Mouse (Mus musculus): ENCODE measurements around the gene Atg7. TPM values are rescaled to one million over a fixed set of nuclear protein-coding genes. Genes with fewer than 3 reads are reported as not detected.

Gene Atg7
- polyA plus RNA-seq, 1 experiment from 2014 or later: 18.4 TPM

- H3K27ac ChIP-seq (replicated peaks; ENCODE audit: low read depth, low read length): no peak overlapping the region
- H3K4me3 ChIP-seq (replicated peaks; ENCODE audit: low read depth, low read length): no peak overlapping the region
- H3K9ac ChIP-seq (replicated peaks; ENCODE audit: low read length): no peak overlapping the region
- no peaks in the 10 kb centered on the region for H3K27me3 ChIP-seq (ENCODE audit: control insufficient read depth, insufficient read depth, low read length)
- DNase-seq (no peak), ATAC-seq (ENCODE audit: low FRiP score, low TSS enrichment) (no peak)
- peaks cover 16% of the 10 kb centered on the region for H3K36me3 ChIP-seq (ENCODE audit: control insufficient read depth, insufficient read depth, low read length)
- WGBS: 87% methylated on average over 4 of the region's 4 CpGs
- no peaks in the 10 kb centered on the region for H3K9me3 ChIP-seq (ENCODE audit: control insufficient read depth, low read length)
- H3K4me1 ChIP-seq (ENCODE audit: control insufficient read depth, insufficient read depth, low read length): peaks cover 11% of the 10 kb centered on the region
- no peak overlapping the region for H3K4me2 ChIP-seq (ENCODE audit: low read length)
These were observed 223.7 kb downstream of the Atg7 start for GRCm38 (mm10) chr6:114866619-114867018.

- Histone ChIP-seq H3K4me2 (ENCODE audit: low read length) (no peak overlapping the region), H3K9ac (replicated peaks; ENCODE audit: low read length) (no peak overlapping the region; the same call in 1 of the 2 replicates), H3K36me3 (ENCODE audit: control insufficient read depth, insufficient read depth, low read length) (peaks cover under 1% of the 10 kb centered on the region; the same call in 1 of the 2 replicates), H3K27ac (replicated peaks; ENCODE audit: low read depth, low read length) (no peak overlapping the region), H3K4me3 (replicated peaks; ENCODE audit: low read depth, low read length) (no peak overlapping the region), H3K9me3 (ENCODE audit: control insufficient read depth, low read length) (no peaks in the 10 kb centered on the region), H3K4me1 (ENCODE audit: control insufficient read depth, insufficient read depth, low read length) (peaks cover 19% of the 10 kb centered on the region), H3K27me3 (ENCODE audit: control insufficient read depth, insufficient read depth, low read length) (no peaks in the 10 kb centered on the region)
- DNase-seq (no peak), ATAC-seq (ENCODE audit: low FRiP score, low TSS enrichment) (no peak)
- 90% methylated on average over 7 of the region's 7 CpGs for WGBS
These were observed 225.8 kb downstream of the Atg7 start for GRCm38 (mm10) chr6:114868656-114869055.

- ATAC-seq (ENCODE audit: low FRiP score, low TSS enrichment): no peak
- Histone ChIP-seq H3K4me2 (ENCODE audit: low read length) (no peak overlapping the region), H3K9ac (replicated peaks; ENCODE audit: low read length) (no peak overlapping the region), H3K9me3 (ENCODE audit: control insufficient read depth, low read length) (no peaks in the 10 kb centered on the region), H3K4me3 (replicated peaks; ENCODE audit: low read depth, low read length) (no peak overlapping the region), H3K4me1 (ENCODE audit: control insufficient read depth, insufficient read depth, low read length) (peaks cover 29% of the 10 kb centered on the region), H3K36me3 (ENCODE audit: control insufficient read depth, insufficient read depth, low read length) (no peaks in the 10 kb centered on the region), H3K27me3 (ENCODE audit: control insufficient read depth, insufficient read depth, low read length) (no peaks in the 10 kb centered on the region), H3K27ac (replicated peaks; ENCODE audit: low read depth, low read length) (no peak overlapping the region)
- DNase-seq: no peak
- WGBS: 66% methylated on average over 6 of the region's 6 CpGs
These were observed 226.7 kb downstream of the Atg7 start for GRCm38 (mm10) chr6:114869501-114870076.

- Histone ChIP-seq H3K4me2 (ENCODE audit: low read length) (no peak overlapping the region), H3K27me3 (ENCODE audit: control insufficient read depth, insufficient read depth, low read length) (no peaks in the 10 kb centered on the region), H3K4me1 (ENCODE audit: control insufficient read depth, insufficient read depth, low read length) (peaks cover 44% of the 10 kb centered on the region), H3K27ac (replicated peaks; ENCODE audit: low read depth, low read length) (no peak overlapping the region), H3K36me3 (ENCODE audit: control insufficient read depth, insufficient read depth, low read length) (no peaks in the 10 kb centered on the region), H3K9me3 (ENCODE audit: control insufficient read depth, low read length) (no peaks in the 10 kb centered on the region), H3K9ac (replicated peaks; ENCODE audit: low read length) (no peak overlapping the region), H3K4me3 (replicated peaks; ENCODE audit: low read depth, low read length) (no peak overlapping the region)
- 91% methylated on average over 14 of the region's 14 CpGs for WGBS
- no peak for DNase-seq
- ATAC-seq (ENCODE audit: low FRiP score, low TSS enrichment): no peak
These were observed 228.2 kb downstream of the Atg7 start for GRCm38 (mm10) chr6:114871010-114871660.

- peak overlapping the region; percentile 73 for H3K4me2 ChIP-seq (ENCODE audit: low read length)
- H3K27me3 ChIP-seq (ENCODE audit: control insufficient read depth, insufficient read depth, low read length): no peaks in the 10 kb centered on the region
- 65% methylated on average over 3 of the region's 3 CpGs for WGBS
- H3K27ac ChIP-seq (replicated peaks; ENCODE audit: low read depth, low read length): peak overlapping the region; percentile 91
- no peaks in the 10 kb centered on the region for H3K9me3 ChIP-seq (ENCODE audit: control insufficient read depth, low read length)
- no peak for ATAC-seq (ENCODE audit: low FRiP score, low TSS enrichment)
- H3K36me3 ChIP-seq (ENCODE audit: control insufficient read depth, insufficient read depth, low read length): no peaks in the 10 kb centered on the region
- H3K9ac ChIP-seq (replicated peaks; ENCODE audit: low read length): peak overlapping the region; percentile 67
- peaks cover 65% of the 10 kb centered on the region for H3K4me1 ChIP-seq (ENCODE audit: control insufficient read depth, insufficient read depth, low read length)
- peak overlapping the region; percentile 39; the same call in 1 of the 2 replicates for H3K4me3 ChIP-seq (replicated peaks; ENCODE audit: low read depth, low read length)
- no peak for DNase-seq
These were observed 230.9 kb downstream of the Atg7 start for GRCm38 (mm10) chr6:114873808-114874137.

- DNase-seq (no peak), ATAC-seq (ENCODE audit: low FRiP score, low TSS enrichment) (peak; percentile 62)
- no peaks in the 10 kb centered on the region for H3K36me3 ChIP-seq (ENCODE audit: control insufficient read depth, insufficient read depth, low read length)
- peak overlapping the region; percentile 73 for H3K4me2 ChIP-seq (ENCODE audit: low read length)
- 7% methylated on average over 19 of the region's 19 CpGs for WGBS
- peaks cover 68% of the 10 kb centered on the region for H3K4me1 ChIP-seq (ENCODE audit: control insufficient read depth, insufficient read depth, low read length)
- H3K27ac ChIP-seq (replicated peaks; ENCODE audit: low read depth, low read length): peak overlapping the region; percentile 91
- no peaks in the 10 kb centered on the region for H3K9me3 ChIP-seq (ENCODE audit: control insufficient read depth, low read length)
- H3K4me3 ChIP-seq (replicated peaks; ENCODE audit: low read depth, low read length): peak overlapping the region; percentile 39
- peak overlapping the region; percentile 67 for H3K9ac ChIP-seq (replicated peaks; ENCODE audit: low read length)
- H3K27me3 ChIP-seq (ENCODE audit: control insufficient read depth, insufficient read depth, low read length): no peaks in the 10 kb centered on the region
These were observed 231.4 kb downstream of the Atg7 start for GRCm38 (mm10) chr6:114874138-114874928.

GRCm38 (mm10) chr6:114875018-114875558 lies 232.2 kb downstream of the Atg7 start:
- Histone ChIP-seq H3K4me3 (replicated peaks; ENCODE audit: low read depth, low read length) (peak overlapping the region; percentile 39), H3K9me3 (ENCODE audit: control insufficient read depth, low read length) (no peaks in the 10 kb centered on the region), H3K9ac (replicated peaks; ENCODE audit: low read length) (peak overlapping the region; percentile 67), H3K4me2 (ENCODE audit: low read length) (peak overlapping the region; percentile 73), H3K27ac (replicated peaks; ENCODE audit: low read depth, low read length) (peak overlapping the region; percentile 91), H3K4me1 (ENCODE audit: control insufficient read depth, insufficient read depth, low read length) (peaks cover 65% of the 10 kb centered on the region), H3K36me3 (ENCODE audit: control insufficient read depth, insufficient read depth, low read length) (no peaks in the 10 kb centered on the region), H3K27me3 (ENCODE audit: control insufficient read depth, insufficient read depth, low read length) (no peaks in the 10 kb centered on the region)
- under 1% methylated on average over 18 of the region's 18 CpGs for WGBS
- DNase-seq (peak; percentile 91), ATAC-seq (ENCODE audit: low FRiP score, low TSS enrichment) (peak; percentile 80)

GRCm38 (mm10) chr6:114876033-114876432 lies 233.1 kb downstream of the Atg7 start:
- 12% methylated on average over 4 of the region's 4 CpGs for WGBS
- ATAC-seq (ENCODE audit: low FRiP score, low TSS enrichment) (no peak), DNase-seq (no peak)
- Histone ChIP-seq H3K36me3 (ENCODE audit: control insufficient read depth, insufficient read depth, low read length) (no peaks in the 10 kb centered on the region), H3K27ac (replicated peaks; ENCODE audit: low read depth, low read length) (peak overlapping the region; percentile 91), H3K27me3 (ENCODE audit: control insufficient read depth, insufficient read depth, low read length) (no peaks in the 10 kb centered on the region), H3K4me1 (ENCODE audit: control insufficient read depth, insufficient read depth, low read length) (peaks cover 65% of the 10 kb centered on the region), H3K4me3 (replicated peaks; ENCODE audit: low read depth, low read length) (no peak overlapping the region), H3K4me2 (ENCODE audit: low read length) (no peak overlapping the region), H3K9me3 (ENCODE audit: control insufficient read depth, low read length) (no peaks in the 10 kb centered on the region), H3K9ac (replicated peaks; ENCODE audit: low read length) (peak overlapping the region; percentile 67; the same call in 1 of the 2 replicates)

Measured in midbrain, embryonic 14.5 days (tissue).